Mouse (Mus musculus) liver, embryonic 14.5 days (tissue): ENCODE results near the gene Lhfpl5.

ENCODE experiments used
- CTCF ChIP-seq: IDR thresholded peaks from 2 replicates; pipeline ENCODE4 v1.5.1; 2016; ENCODE audit warnings: antibody characterized with exemption, low read depth, control low read depth
- EP300 ChIP-seq: IDR thresholded peaks from 2 replicates; pipeline ENCODE4 v1.6.1; 2016; ENCODE audit warnings: antibody characterized with exemption, low read depth

DNA sequence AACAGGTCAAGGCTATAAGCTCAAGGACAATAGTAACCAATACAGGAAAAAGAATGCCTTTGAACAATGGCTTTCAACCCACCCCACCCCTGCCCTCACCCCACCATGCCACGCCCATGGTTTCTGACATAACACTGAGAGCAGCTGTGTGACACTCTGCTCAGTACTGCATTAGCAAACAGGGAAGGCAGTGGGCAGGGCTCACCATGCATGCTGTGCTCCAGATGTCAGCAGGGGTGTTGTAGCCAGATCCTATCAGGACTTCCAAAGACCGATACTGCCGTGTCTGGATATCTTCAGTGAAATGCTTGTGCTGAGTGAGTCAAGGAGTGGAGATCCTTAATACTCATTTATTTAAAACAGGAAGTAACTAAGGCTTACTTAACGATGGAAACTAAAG, 18.5 kb downstream of the Lhfpl5 start:
- no peak for TF ChIP-seq CTCF
- TF ChIP-seq EP300, result no peak
